Mouse (Mus musculus) neural tube, embryonic 11.5 days (tissue): ENCODE measurements around the gene Tbc1d7. TPM values are rescaled to one million over a fixed set of nuclear protein-coding genes. Genes with fewer than 3 reads are reported as not detected.
A peak's percentile ranks its signal among the peaks of the same experiment; 100 is the strongest.

Experiments
- ATAC-seq: fragments of 200-750 bp; cut with Nextera tagmentation; 2 replicates; pipeline ENCODE4 v1.8.0; 2017; ENCODE audit warnings: moderate number of reproducible peaks, mild to moderate bottlenecking, moderate TSS enrichment, moderate library complexity; ENCODE audit not compliant: insufficient read depth, low FRiP score, low TSS enrichment
- DNase-seq: peaks from one replicate; pipeline ENCODE4 v3.0.0-alpha.2; 2015; ENCODE audit warnings: low spot score
- H3K27ac ChIP-seq: fragments of 300-500 bp; sonication (generic); 2 replicates; pipeline ENCODE4 v1.5.1; 2014; ENCODE audit warnings: low read depth, mild to moderate bottlenecking, low read length
- H3K27me3 ChIP-seq: fragments of 300-500 bp; sonication (generic); 2 replicates; pipeline ENCODE4 v1.6.1; 2014; ENCODE audit warnings: mild to moderate bottlenecking, low read length, mixed read lengths; ENCODE audit not compliant: control insufficient read depth, insufficient read depth
- H3K36me3 ChIP-seq: fragments of 300-500 bp; sonication (generic); 2 replicates; pipeline ENCODE4 v1.6.1; 2014; ENCODE audit warnings: mild to moderate bottlenecking, low read length, moderate library complexity, mixed read lengths; ENCODE audit not compliant: control insufficient read depth, insufficient read depth
- H3K4me1 ChIP-seq: fragments of 300-500 bp; sonication (generic); 2 replicates; pipeline ENCODE4 v1.6.1; 2014; ENCODE audit warnings: low read length, mixed read lengths; ENCODE audit not compliant: control insufficient read depth, insufficient read depth
- H3K4me2 ChIP-seq: fragments of 300-500 bp; sonication (generic); 2 replicates; pipeline ENCODE4 v1.6.1; 2014; ENCODE audit warnings: low read depth, mild to moderate bottlenecking, moderate library complexity
- H3K4me3 ChIP-seq: fragments of 300-500 bp; sonication (generic); 2 replicates; pipeline ENCODE4 v1.5.1; 2014; ENCODE audit warnings: low read depth, low read length
- H3K9ac ChIP-seq: fragments of 300-500 bp; sonication (generic); 2 replicates; pipeline ENCODE4 v1.6.1; 2014; ENCODE audit warnings: mild to moderate bottlenecking, low read length
- H3K9me3 ChIP-seq: fragments of 300-500 bp; sonication (generic); 2 replicates; pipeline ENCODE4 v1.6.1; 2016; ENCODE audit warnings: low read length; ENCODE audit not compliant: control insufficient read depth
- WGBS: fragments of 180-500 bp; shearing (Covaris S2); extraction: QIAGEN DNeasy Blood & Tissue Kit; methylation state at CpG from one replicate; pipeline ENCODE4 v1.1.7; 2014; 5-methylcytosine and 5-hydroxymethylcytosine counted together
- polyA plus RNA-seq: library from polyadenylated mRNA; unstranded; fragments of >200 nt; fragmentation: Nextera tagmentation; extraction: Ambion mirVana; gene quantifications from 2 replicates; pipeline ENCODE4 v1.2.1, GENCODE M21; 2014

Gene Tbc1d7
- polyA plus RNA-seq, 1 experiment from 2014 or later = 75.4 TPM

- ATAC-seq (no peak), DNase-seq (no peak)
- H3K4me2 ChIP-seq = no peak overlapping the region
- H3K9ac ChIP-seq = no peak overlapping the region
- no peaks in the 10 kb centered on the region for H3K9me3 ChIP-seq
- H3K4me1 ChIP-seq = no peaks in the 10 kb centered on the region
- H3K27me3 ChIP-seq = no peaks in the 10 kb centered on the region
- H3K4me3 ChIP-seq = no peak overlapping the region
- 93% methylated on average over 4 of the region's 4 CpGs for WGBS
- H3K27ac ChIP-seq = no peak overlapping the region
- H3K36me3 ChIP-seq = no peaks in the 10 kb centered on the region
Observed at GRCm38 (mm10) chr13:43187736-43188135, 16.4 kb upstream of the Tbc1d7 start.

- Histone ChIP-seq H3K9ac (0 out of 2 replicates have a peak overlapping the region, but pooled peaks have one; percentile 6), H3K36me3 (no peaks in the 10 kb centered on the region), H3K27ac (no peak overlapping the region), H3K27me3 (no peaks in the 10 kb centered on the region), H3K4me1 (no peaks in the 10 kb centered on the region; the same call in 1 of the 2 replicates), H3K4me3 (peak overlapping the region; percentile 6; the same call in 1 of the 2 replicates), H3K4me2 (peak overlapping the region; percentile 29), H3K9me3 (no peaks in the 10 kb centered on the region)
- ATAC-seq = no peak
- DNase-seq = no peak
- WGBS = 60% methylated on average over 8 of the region's 8 CpGs
Observed at GRCm38 (mm10) chr13:43183248-43184055, 12.2 kb upstream of the Tbc1d7 start.

GRCm38 (mm10) chr13:43182465-43183201 lies 11.3 kb upstream of the Tbc1d7 start:
- DNase-seq (peak; percentile 86), ATAC-seq (no peak)
- Histone ChIP-seq H3K27me3 (no peaks in the 10 kb centered on the region), H3K27ac (no peak overlapping the region), H3K36me3 (no peaks in the 10 kb centered on the region), H3K4me1 (no peaks in the 10 kb centered on the region; the same call in 1 of the 2 replicates), H3K9me3 (no peaks in the 10 kb centered on the region), H3K4me3 (0 out of 2 replicates have a peak overlapping the region, but pooled peaks have one; percentile 6), H3K9ac (no peak overlapping the region), H3K4me2 (peak overlapping the region; percentile 29)
- WGBS = 23% methylated on average over 14 of the region's 14 CpGs

- Histone ChIP-seq H3K9me3 (no peaks in the 10 kb centered on the region), H3K27me3 (no peaks in the 10 kb centered on the region), H3K36me3 (no peaks in the 10 kb centered on the region), H3K9ac (no peak overlapping the region), H3K4me3 (no peak overlapping the region), H3K27ac (no peak overlapping the region), H3K4me2 (no peak overlapping the region), H3K4me1 (no peaks in the 10 kb centered on the region; the same call in 1 of the 2 replicates)
- no peak for ATAC-seq
- WGBS = 58% methylated on average over 7 of the region's 7 CpGs
- no peak for DNase-seq
Observed at GRCm38 (mm10) chr13:43181104-43181503, 9.8 kb upstream of the Tbc1d7 start.

GRCm38 (mm10) chr13:43177317-43177716 lies 6.0 kb upstream of the Tbc1d7 start:
- H3K9ac ChIP-seq = no peak overlapping the region
- H3K9me3 ChIP-seq = no peaks in the 10 kb centered on the region
- H3K4me3 ChIP-seq = no peak overlapping the region
- H3K27me3 ChIP-seq = no peaks in the 10 kb centered on the region
- no peak for ATAC-seq
- no peak overlapping the region for H3K4me2 ChIP-seq
- WGBS = 87% methylated on average over 7 of the region's 7 CpGs
- H3K27ac ChIP-seq = no peak overlapping the region
- H3K36me3 ChIP-seq = no peaks in the 10 kb centered on the region
- no peak for DNase-seq
- no peaks in the 10 kb centered on the region for H3K4me1 ChIP-seq

GRCm38 (mm10) chr13:43176676-43177075 lies 5.4 kb upstream of the Tbc1d7 start:
- Histone ChIP-seq H3K27ac (no peak overlapping the region), H3K9me3 (no peaks in the 10 kb centered on the region), H3K27me3 (no peaks in the 10 kb centered on the region), H3K4me2 (no peak overlapping the region), H3K4me3 (no peak overlapping the region), H3K9ac (no peak overlapping the region), H3K4me1 (no peaks in the 10 kb centered on the region), H3K36me3 (no peaks in the 10 kb centered on the region)
- WGBS = 96% methylated on average over 3 of the region's 3 CpGs
- ATAC-seq (no peak), DNase-seq (no peak)

- Histone ChIP-seq H3K9ac (no peak overlapping the region), H3K4me1 (no peaks in the 10 kb centered on the region), H3K27ac (no peak overlapping the region), H3K9me3 (no peaks in the 10 kb centered on the region), H3K36me3 (no peaks in the 10 kb centered on the region), H3K4me3 (no peak overlapping the region), H3K27me3 (no peaks in the 10 kb centered on the region), H3K4me2 (no peak overlapping the region)
- DNase-seq (peak; percentile 73), ATAC-seq (no peak)
- 18% methylated on average over 9 of the region's 9 CpGs for WGBS
Observed at GRCm38 (mm10) chr13:43173262-43173661, 2.0 kb upstream of the Tbc1d7 start.

- DNase-seq = no peak
- no peak for ATAC-seq
- Histone ChIP-seq H3K36me3 (no peaks in the 10 kb centered on the region), H3K27me3 (no peaks in the 10 kb centered on the region), H3K27ac (no peak overlapping the region), H3K4me2 (peak overlapping the region; percentile 67), H3K4me3 (peak overlapping the region; percentile 61; the same call in 1 of the 2 replicates), H3K4me1 (no peaks in the 10 kb centered on the region), H3K9me3 (no peaks in the 10 kb centered on the region), H3K9ac (no peak overlapping the region; the same call in 1 of the 2 replicates)
- WGBS = 36% methylated on average over 14 of the region's 14 CpGs
Observed at GRCm38 (mm10) chr13:43172036-43172713, 874 bp upstream of the Tbc1d7 start.
